27 mouse cellular contexts compared by ENCODE assay signal in genomic region chr10:39245141-39245540, GRCm38 (mm10).
A peak's percentile ranks its signal among the peaks of the same experiment; 100 is the strongest.
DNase-seq lines count a peak whose midpoint lies in the region; ATAC-seq lines count a peak whose summit lies in the region.
"Had no signal": no experiment of that assay in that cellular context is flagged by ENCODE, and none has a peak within 500 bp of the region (broad histone marks: within the 10 kb centered on the region; RNA-seq: fewer than 3 reads in every experiment).

No protein-coding gene starts in this region.

- H3K9ac ChIP-seq in forebrain, embryonic 12.5 days, result no peak overlapping the region
- H3K9ac ChIP-seq: embryonic facial prominence, embryonic 13.5 days; forebrain, embryonic 13.5 days; heart, embryonic 12.5 days; heart, embryonic 15.5 days; hindbrain, embryonic 14.5 days had no signal

- H3K4me1 ChIP-seq in forebrain, embryonic 12.5 days, result 0 out of 2 replicates have a peak, but pooled peaks cover 5% of the 10 kb centered on the region
- H3K4me1 ChIP-seq: heart, embryonic 12.5 days had no signal

- no peak overlapping the region for H3K4me3 ChIP-seq in forebrain, embryonic 12.5 days (replicated peaks)
- H3K4me3 ChIP-seq: embryonic facial prominence, embryonic 10.5 days; embryonic facial prominence, embryonic 13.5 days; erythroblast, embryonic 14.5 days; forebrain, embryonic 13.5 days; gastrocnemius, adult 2 months; heart, embryonic 12.5 days; heart, embryonic 15.5 days had no signal

- H3K9me3 ChIP-seq in forebrain, embryonic 12.5 days, result no peaks in the 10 kb centered on the region
- H3K9me3 ChIP-seq: embryonic facial prominence, embryonic 10.5 days; embryonic facial prominence, embryonic 13.5 days; forebrain, embryonic 13.5 days; heart, embryonic 12.5 days; heart, embryonic 15.5 days had no signal

- intact Hi-C loops in gastrocnemius, postnatal 36 days (cut with DNase I), result no loop called here

- H3K27ac ChIP-seq in forebrain, embryonic 12.5 days, result no peak overlapping the region
- H3K27ac ChIP-seq: embryonic facial prominence, embryonic 13.5 days; forebrain, embryonic 13.5 days; gastrocnemius, adult 2 months; heart, embryonic 15.5 days; hindbrain, embryonic 14.5 days; hindbrain, postnatal 0 days had no signal

- ATAC-seq in forebrain, embryonic 12.5 days (ENCODE audit: low FRiP score), result no peak
- ATAC-seq: activated CD4-positive, CD25-positive, alpha-beta regulatory T cell, adult 4 months; forebrain, embryonic 13.5 days; forebrain, embryonic 16.5 days; hindbrain, postnatal 0 days; inflammation-experienced regulatory T-cells, adult 6 months; intestine, embryonic 16.5 days had no signal

- peak; percentile 83 to 92 for DNase-seq in adrenal gland, adult (ENCODE audit: inconsistent age in 2 of 2, low spot score in 1 of 2)
- no peak for DNase-seq in adrenal gland, postnatal 4 days (ENCODE audit: low spot score in 2 of 2)
- DNase-seq in adrenal gland, adult 2 months, result peak; percentile 88
- DNase-seq in adrenal gland, postnatal 14 days, result peak; percentile 81
- DNase-seq in gastrocnemius, postnatal 36 days, result no peak
- DNase-seq: cerebellum, adult 11 months; cerebellum, adult 2 months; cerebellum, postnatal 36 days; embryo, embryonic 11 days; gastrocnemius, adult 2 months; gastrocnemius, postnatal 14 days; heart, postnatal 10 days; heart, postnatal 36 days; kidney, adult 2 months had no signal

- no peaks in the 10 kb centered on the region for H3K27me3 ChIP-seq in forebrain, embryonic 12.5 days
- H3K27me3 ChIP-seq: embryonic facial prominence, embryonic 13.5 days; forebrain, embryonic 13.5 days; heart, embryonic 12.5 days; heart, embryonic 15.5 days had no signal

- WGBS in forebrain, embryonic 12.5 days, result 78% methylated on average over 4 of the region's 4 CpGs

- H3K36me3 ChIP-seq in forebrain, embryonic 12.5 days (replicated peaks), result no peaks in the 10 kb centered on the region
- H3K36me3 ChIP-seq: embryonic facial prominence, embryonic 10.5 days; embryonic facial prominence, embryonic 13.5 days; heart, embryonic 12.5 days; heart, embryonic 15.5 days had no signal

- no peak overlapping the region for H3K4me2 ChIP-seq in forebrain, embryonic 12.5 days
- H3K4me2 ChIP-seq: embryonic facial prominence, embryonic 13.5 days; forebrain, embryonic 13.5 days; heart, embryonic 12.5 days; heart, embryonic 15.5 days; hindbrain, embryonic 14.5 days had no signal

Comparison
In these comparisons a context has a peak if more than half of its experiments do, and no peak if none do; other contexts are left out.
1. DNase-seq: peak in adrenal gland, adult (2 of 2), adrenal gland, adult 2 months (single experiment) and adrenal gland, postnatal 14 days (single experiment); none in adrenal gland, postnatal 4 days (0 of 2) and gastrocnemius, postnatal 36 days (0 of 2).